Mouse (Mus musculus) heart, adult 2 months (tissue): ENCODE results near the gene Rnf220.

Experiments
- CTCF ChIP-seq: fragments of 200-600 bp; IDR thresholded peaks from 2 replicates; pipeline ENCODE4 v1.8.1; 2022; ENCODE audit warnings: antibody characterized with exemption, mild to moderate bottlenecking, moderate library complexity
- EP300 ChIP-seq: fragments of 200-500 bp; IDR thresholded peaks from 2 replicates; pipeline ENCODE4 v1.6.1; 2011; ENCODE audit warnings: low read depth, low read length, control low read depth; ENCODE audit not compliant: insufficient read depth
- POLR2A ChIP-seq: fragments of 200-500 bp; IDR thresholded peaks from 2 replicates; pipeline ENCODE4 v1.6.1; 2011; ENCODE audit warnings: mild to moderate bottlenecking, low read depth, low read length, control low read depth; ENCODE audit not compliant: insufficient read depth

DNA sequence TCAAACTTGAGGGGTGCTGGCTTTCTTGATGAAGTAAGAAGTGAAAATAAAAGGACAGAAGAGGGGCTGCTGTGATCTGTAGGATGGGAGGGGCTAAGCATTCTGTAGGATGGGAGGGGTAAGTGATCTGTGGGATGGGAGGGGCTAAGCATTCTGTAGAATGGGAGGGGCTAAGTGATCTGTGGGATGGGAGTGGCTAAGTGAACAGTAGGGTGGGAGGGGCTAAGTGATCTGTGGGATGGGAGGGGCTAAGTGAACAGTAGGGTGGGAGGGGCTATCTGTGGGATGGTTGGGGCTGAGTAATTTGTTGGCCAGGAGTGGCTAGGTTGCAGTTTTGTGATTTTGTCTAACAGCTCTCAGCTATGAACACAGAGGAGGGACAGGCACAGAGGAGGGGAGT is 157.1 kb downstream of the Rnf220 start:
- TF ChIP-seq CTCF (no peak), POLR2A (no peak), EP300 (no peak)
